Mouse (Mus musculus) thymus, adult 2 months (tissue): ENCODE measurements at regions not wholly inside any gene's neighbourhood (a gene's known extent, or its start where the extent isn't known, plus 50 kb on each side); places are given as distances from the start of the nearest gene placed in this dataset.

ENCODE experiments used
- DNase-seq: peaks from one replicate; pipeline ENCODE4 v3.0.0; 2021
- H3K27ac ChIP-seq: fragments of 200-500 bp; 2 replicates; pipeline ENCODE4 v1.5.1; 2012; ENCODE audit warnings: low read length, control low read depth; ENCODE audit not compliant: control insufficient read depth, insufficient read depth
- H3K27me3 ChIP-seq: fragments of 200-500 bp; 2 replicates; pipeline ENCODE4 v1.6.1; 2012; ENCODE audit warnings: mild to moderate bottlenecking, low read length, moderate library complexity, mixed read lengths; ENCODE audit not compliant: control insufficient read depth, insufficient read depth
- H3K36me3 ChIP-seq: fragments of 200-500 bp; 2 replicates; pipeline ENCODE4 v1.6.1; 2012; ENCODE audit warnings: mild to moderate bottlenecking, low read length, moderate library complexity; ENCODE audit not compliant: control insufficient read depth, insufficient read depth
- H3K4me1 ChIP-seq: fragments of 200-500 bp; replicated peaks from 2 replicates; pipeline ENCODE4 v1.6.1; 2012; ENCODE audit warnings: low read length; ENCODE audit not compliant: control insufficient read depth, insufficient read depth
- H3K4me3 ChIP-seq: fragments of 200-500 bp; 2 replicates; pipeline ENCODE4 v1.5.1; 2012; ENCODE audit warnings: mild to moderate bottlenecking, low read length, control low read depth, moderate library complexity; ENCODE audit not compliant: control insufficient read depth, insufficient read depth
- CTCF ChIP-seq: fragments of 200-500 bp; IDR thresholded peaks from 2 replicates; pipeline ENCODE4 v1.5.1; 2012; ENCODE audit warnings: mild to moderate bottlenecking, control low read depth, low read length, moderate library complexity, borderline replicate concordance; ENCODE audit not compliant: control insufficient read depth, poor library complexity, insufficient read depth; ENCODE audit errors: extremely low read depth
- POLR2A ChIP-seq: fragments of 200-500 bp; IDR thresholded peaks from 2 replicates; pipeline ENCODE4 v1.6.1; 2012; ENCODE audit warnings: mild to moderate bottlenecking, low read length, control low read depth, moderate library complexity; ENCODE audit not compliant: control insufficient read depth, poor library complexity, insufficient read depth; ENCODE audit errors: extremely low read depth
- WGBS: fragments of 180-500 bp; shearing (Covaris S2); methylation state at CpG from one replicate; pipeline ENCODE4 v1.1.7; 2018; 5-methylcytosine and 5-hydroxymethylcytosine counted together

- Histone ChIP-seq H3K27ac (no peak overlapping the region), H3K36me3 (no peaks in the 10 kb centered on the region), H3K4me1 (no peaks in the 10 kb centered on the region), H3K27me3 (no peaks in the 10 kb centered on the region), H3K4me3 (no peak overlapping the region)
- WGBS: 80% methylated on average over 4 of the region's 4 CpGs
- TF ChIP-seq CTCF (no peak), POLR2A (no peak)
- DNase-seq: no peak
Observed at GRCm38 (mm10) chr8:8378248-8378647, 282.8 kb downstream of the Efnb2 start.

GRCm38 (mm10) chr8:8376791-8377190 is 284.3 kb downstream of the Efnb2 start:
- 92% methylated on average over 3 of the region's 3 CpGs for WGBS
- no peaks in the 10 kb centered on the region for H3K27me3 ChIP-seq
- no peak for DNase-seq
- H3K4me1 ChIP-seq: no peaks in the 10 kb centered on the region
- H3K4me3 ChIP-seq: no peak overlapping the region
- TF ChIP-seq CTCF: no peak
- TF ChIP-seq POLR2A: no peak
- no peak overlapping the region for H3K27ac ChIP-seq
- H3K36me3 ChIP-seq: no peaks in the 10 kb centered on the region

DNA sequence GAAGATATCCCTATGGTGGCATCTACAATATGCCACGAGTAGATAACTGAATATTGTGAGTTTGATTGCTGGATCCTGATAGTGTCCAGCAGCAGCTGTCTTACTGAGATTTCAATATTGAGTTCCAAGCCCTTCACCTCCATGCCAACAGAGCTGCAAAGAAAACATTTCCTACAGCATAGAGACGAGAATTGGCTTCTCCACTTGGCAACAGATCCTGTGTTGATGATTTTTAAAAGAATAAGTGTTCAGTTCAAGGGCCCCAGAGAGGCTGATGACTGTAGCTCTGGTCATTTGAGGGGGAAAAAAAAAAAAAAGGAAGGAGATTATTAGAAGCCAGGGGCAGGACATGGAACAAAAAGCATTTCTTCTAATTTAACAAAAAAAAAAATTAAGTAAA is 284.7 kb downstream of the Efnb2 start:
- Histone ChIP-seq H3K36me3 (no peaks in the 10 kb centered on the region), H3K4me1 (no peaks in the 10 kb centered on the region), H3K27me3 (no peaks in the 10 kb centered on the region), H3K4me3 (no peak overlapping the region), H3K27ac (no peak overlapping the region)
- TF ChIP-seq CTCF: no peak
- TF ChIP-seq POLR2A: no peak
- no peak for DNase-seq
- WGBS: 80% methylated on average over 2 of the region's 2 CpGs

GRCm38 (mm10) chr8:8367282-8367871 is 293.7 kb downstream of the Efnb2 start:
- Histone ChIP-seq H3K36me3 (no peaks in the 10 kb centered on the region), H3K4me3 (no peak overlapping the region), H3K4me1 (no peaks in the 10 kb centered on the region), H3K27me3 (no peaks in the 10 kb centered on the region), H3K27ac (no peak overlapping the region)
- TF ChIP-seq CTCF: no peak
- no peak for TF ChIP-seq POLR2A
- WGBS: 98% methylated on average over 4 of the region's 4 CpGs
- DNase-seq: no peak

DNA sequence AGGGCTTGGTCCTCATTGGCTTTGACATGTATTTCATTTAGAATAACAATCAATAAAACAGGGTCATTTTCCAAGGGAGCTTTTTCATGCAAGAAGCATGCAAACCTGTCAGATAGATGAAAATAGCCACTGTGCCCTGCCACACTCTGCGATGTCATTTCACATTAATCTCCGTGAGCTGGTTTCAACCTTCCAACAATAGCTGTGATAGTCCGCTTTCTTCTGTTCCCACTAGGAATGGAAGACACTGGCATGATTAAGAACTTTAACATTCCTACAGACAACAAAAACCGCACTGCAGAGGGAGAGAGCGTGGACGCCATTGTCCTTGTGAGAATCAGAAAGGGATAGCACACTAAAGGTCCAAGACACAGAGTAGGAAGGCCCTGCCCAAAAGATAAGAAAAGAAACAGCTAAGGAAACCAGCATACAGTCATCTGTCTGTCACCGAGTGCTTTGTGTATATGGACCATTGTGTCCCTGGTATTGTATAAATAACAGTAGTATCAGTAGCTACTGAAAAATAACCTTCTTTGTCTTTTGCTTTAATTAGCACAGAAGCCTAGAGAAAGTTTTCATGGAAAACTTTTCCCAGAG is 299.0 kb downstream of the Efnb2 start:
- H3K4me1 ChIP-seq: no peaks in the 10 kb centered on the region
- H3K27ac ChIP-seq: no peak overlapping the region
- DNase-seq: no peak
- H3K4me3 ChIP-seq: no peak overlapping the region
- WGBS: 91% methylated on average over 7 of the region's 7 CpGs
- H3K36me3 ChIP-seq: no peaks in the 10 kb centered on the region
- no peak for TF ChIP-seq POLR2A
- TF ChIP-seq CTCF: no peak
- no peaks in the 10 kb centered on the region for H3K27me3 ChIP-seq

GRCm38 (mm10) chr8:8360586-8360985 is 300.5 kb downstream of the Efnb2 start:
- H3K4me1 ChIP-seq: no peaks in the 10 kb centered on the region
- no peaks in the 10 kb centered on the region for H3K36me3 ChIP-seq
- no peaks in the 10 kb centered on the region for H3K27me3 ChIP-seq
- TF ChIP-seq CTCF (no peak), POLR2A (no peak)
- H3K4me3 ChIP-seq: no peak overlapping the region
- no peak for DNase-seq
- no peak overlapping the region for H3K27ac ChIP-seq

GRCm38 (mm10) chr8:8354977-8355376 is 306.1 kb downstream of the Efnb2 start:
- no peak overlapping the region for H3K4me3 ChIP-seq
- DNase-seq: no peak
- no peak for TF ChIP-seq POLR2A
- TF ChIP-seq CTCF: no peak
- no peak overlapping the region for H3K27ac ChIP-seq
- no peaks in the 10 kb centered on the region for H3K4me1 ChIP-seq
- 89% methylated on average over 4 of the region's 4 CpGs for WGBS
- H3K36me3 ChIP-seq: no peaks in the 10 kb centered on the region
- H3K27me3 ChIP-seq: no peaks in the 10 kb centered on the region
